Mouse (Mus musculus): ENCODE data around the gene Tarbp1.

DNA sequence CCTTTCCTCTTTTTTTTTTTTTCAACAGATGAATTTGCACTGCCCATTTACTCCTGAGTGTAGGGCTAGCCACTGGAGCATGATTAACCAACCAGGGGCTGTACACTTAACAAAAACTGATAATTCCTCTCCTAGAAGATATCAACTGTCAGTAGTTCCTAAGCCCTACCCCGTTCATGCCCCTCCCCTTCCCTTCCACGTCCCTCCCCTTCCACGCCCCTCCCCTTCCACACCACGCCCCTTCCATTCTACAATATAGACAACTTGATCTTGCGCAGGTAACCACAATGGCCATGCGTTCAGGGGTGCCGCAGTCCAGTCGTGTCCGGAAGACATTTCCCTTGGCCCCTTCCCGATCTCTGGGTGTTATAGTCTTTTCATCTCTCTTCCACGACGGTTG, 20.6 kb upstream of the Tarbp1 start:
- no peak for TF ChIP-seq CTCF (IDR thresholded peaks at IDR 0.05; ENCODE audit: low read depth)
- TF ChIP-seq EP300 (IDR thresholded peaks at IDR 0.05; ENCODE audit: low read depth), result no peak

All from heart, postnatal 0 days (tissue).